Mouse (Mus musculus) intestine, postnatal 0 days (tissue): ENCODE measurements around the gene Atp6v1a. TPM values are rescaled to one million over a fixed set of nuclear protein-coding genes. Genes with fewer than 3 reads are reported as not detected.

Source experiments
- ATAC-seq: fragments of 200-750 bp; cut with Nextera tagmentation; 2 replicates; pipeline ENCODE4 v1.8.0; 2017; ENCODE audit warnings: mild to moderate bottlenecking, moderate TSS enrichment, moderate library complexity
- H3K27ac ChIP-seq: fragments of 300-500 bp; sonication (generic); 2 replicates; pipeline ENCODE4 v1.5.1; 2014; ENCODE audit warnings: mild to moderate bottlenecking, low read depth, low read length, moderate library complexity
- H3K27me3 ChIP-seq: fragments of 300-500 bp; sonication (generic); replicated peaks from 2 replicates; pipeline ENCODE4 v1.6.1; 2014; ENCODE audit warnings: low read length, mixed read lengths; ENCODE audit not compliant: control insufficient read depth, insufficient read depth
- H3K36me3 ChIP-seq: fragments of 300-500 bp; sonication (generic); 2 replicates; pipeline ENCODE4 v1.6.1; 2014; ENCODE audit warnings: mild to moderate bottlenecking, moderate library complexity; ENCODE audit not compliant: control insufficient read depth, insufficient read depth
- H3K4me1 ChIP-seq: fragments of 300-500 bp; sonication (generic); replicated peaks from 2 replicates; pipeline ENCODE4 v1.6.1; 2014; ENCODE audit warnings: antibody characterized with exemption, low read length, mixed read lengths; ENCODE audit not compliant: control insufficient read depth, insufficient read depth
- H3K4me2 ChIP-seq: fragments of 300-500 bp; sonication (generic); replicated peaks from 2 replicates; pipeline ENCODE4 v1.6.1; 2014; ENCODE audit warnings: low read depth, mild to moderate bottlenecking, moderate library complexity
- H3K4me3 ChIP-seq: fragments of 300-500 bp; sonication (generic); 2 replicates; pipeline ENCODE4 v1.5.1; 2014; ENCODE audit warnings: low read depth, low read length
- H3K9ac ChIP-seq: fragments of 300-500 bp; sonication (generic); 2 replicates; pipeline ENCODE4 v1.6.1; 2014; ENCODE audit warnings: mild to moderate bottlenecking, low read depth, low read length
- H3K9me3 ChIP-seq: fragments of 300-500 bp; sonication (generic); 2 replicates; pipeline ENCODE4 v1.6.1; 2016; ENCODE audit warnings: mixed run types; ENCODE audit not compliant: control insufficient read depth
- CTCF ChIP-seq: sonication (generic); IDR thresholded peaks from 2 replicates; pipeline ENCODE4 v1.5.1; 2016; ENCODE audit warnings: low read depth, mild to moderate bottlenecking, control low read depth, antibody characterized with exemption, moderate library complexity
- WGBS: fragments of 180-500 bp; shearing (Covaris S2); extraction: QIAGEN DNeasy Blood & Tissue Kit; methylation state at CpG from one replicate; pipeline ENCODE4 v1.1.7; 2014; 5-methylcytosine and 5-hydroxymethylcytosine counted together
- polyA plus RNA-seq: library from polyadenylated mRNA; unstranded; fragments of >200 nt; fragmentation: Nextera tagmentation; extraction: Ambion mirVana; gene quantifications from 2 replicates; pipeline ENCODE4 v1.2.1, GENCODE M21; 2015

Atp6v1a gene
- polyA plus RNA-seq, 1 experiment from 2014 or later, result 60.7 TPM

DNA sequence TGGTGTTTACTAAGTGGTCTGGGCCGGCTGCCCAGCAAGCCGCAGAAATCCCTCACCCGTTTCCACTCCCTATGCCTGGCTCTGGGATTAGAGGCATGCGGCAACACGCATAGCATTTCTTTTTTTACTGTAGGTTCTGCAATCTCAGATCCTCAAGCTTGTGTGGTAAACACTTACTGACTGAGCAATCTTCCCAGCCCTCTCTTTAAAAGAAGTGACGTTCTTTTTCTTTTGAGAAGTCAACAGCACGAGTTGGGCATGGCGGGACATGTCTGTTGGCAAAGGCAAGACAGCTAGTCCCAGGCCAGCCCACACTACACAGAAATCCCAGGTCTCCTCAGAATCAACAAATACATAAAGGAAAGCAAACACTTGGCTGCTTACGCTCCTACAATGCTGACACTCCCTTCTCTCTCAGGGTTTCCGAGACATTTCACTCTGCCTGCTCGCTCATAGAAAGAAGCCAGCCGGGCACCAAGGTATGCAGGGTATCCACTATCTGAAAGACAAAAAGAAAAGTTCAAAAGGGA is 38.3 kb downstream of the Atp6v1a start:
- WGBS, result 82% methylated on average over 12 of the region's 12 CpGs
- no peak for ATAC-seq

DNA sequence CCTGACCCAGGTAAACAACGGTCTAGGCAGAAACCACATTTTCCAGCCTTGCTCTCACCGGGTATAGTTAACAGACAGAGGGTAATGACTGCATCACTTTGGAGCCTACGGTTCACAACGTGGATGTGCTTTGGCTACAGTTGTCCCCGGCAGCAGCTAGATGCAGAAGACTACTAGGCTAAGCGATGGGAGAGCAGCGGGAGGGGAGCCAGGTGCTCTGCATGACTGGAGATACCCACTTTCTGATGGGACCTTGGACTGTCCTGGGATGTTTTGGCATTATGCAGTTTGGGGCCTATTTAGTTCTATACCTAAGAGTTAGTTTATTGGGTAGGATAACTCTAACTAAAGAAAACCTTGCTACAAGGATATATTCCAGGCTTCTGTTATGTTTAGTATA is 40.1 kb downstream of the Atp6v1a start:
- Histone ChIP-seq H3K27ac (no peak overlapping the region), H3K36me3 (peaks cover 83% of the 10 kb centered on the region), H3K9me3 (no peaks in the 10 kb centered on the region), H3K4me2 (no peak overlapping the region), H3K9ac (no peak overlapping the region), H3K4me3 (no peak overlapping the region), H3K4me1 (no peaks in the 10 kb centered on the region), H3K27me3 (no peaks in the 10 kb centered on the region)
- WGBS, result 97% methylated on average over 7 of the region's 7 CpGs
- ATAC-seq, result no peak
- TF ChIP-seq CTCF, result no peak

More for the DNA sequence above, 38.3 kb downstream of the Atp6v1a start:
- Histone ChIP-seq H3K4me2 (no peak overlapping the region), H3K9me3 (no peaks in the 10 kb centered on the region), H3K9ac (no peak overlapping the region), H3K27me3 (no peaks in the 10 kb centered on the region), H3K4me1 (no peaks in the 10 kb centered on the region), H3K36me3 (peaks cover 70% of the 10 kb centered on the region), H3K4me3 (no peak overlapping the region), H3K27ac (no peak overlapping the region)
- TF ChIP-seq CTCF, result no peak

GRCm38 (mm10) chr16:44087650-44088049 is 51.9 kb downstream of the Atp6v1a start:
- Histone ChIP-seq H3K27me3 (no peaks in the 10 kb centered on the region), H3K9ac (no peak overlapping the region), H3K4me1 (no peaks in the 10 kb centered on the region), H3K27ac (no peak overlapping the region), H3K36me3 (peaks cover 73% of the 10 kb centered on the region), H3K4me2 (no peak overlapping the region), H3K4me3 (no peak overlapping the region), H3K9me3 (no peaks in the 10 kb centered on the region)
- 66% methylated on average over 2 of the region's 2 CpGs for WGBS
- ATAC-seq, result no peak
- no peak for TF ChIP-seq CTCF

- Histone ChIP-seq H3K27ac (no peak within 1 kb of the TSS), H3K9me3 (no peaks in the 10 kb centered on the region), H3K36me3 (no peaks in the 10 kb centered on the region), H3K27me3 (no peaks in the 10 kb centered on the region), H3K4me2 (peak within 1 kb of the TSS; percentile 81), H3K4me3 (peak within 1 kb of the TSS; percentile 58), H3K9ac (peak within 1 kb of the TSS; percentile 64), H3K4me1 (no peaks in the 10 kb centered on the region)
- ATAC-seq, result peak; percentile 76
- 6% methylated on average over 45 of the region's 45 CpGs for WGBS
- TF ChIP-seq CTCF, result peak; percentile 92
Observed at GRCm38 (mm10) chr16:44063025-44063894, 76.2 kb downstream of the Atp6v1a start, which contains the start of gene Gramd1c. Gramd1c (minus strand) TSS chr16:44063345.

DNA sequence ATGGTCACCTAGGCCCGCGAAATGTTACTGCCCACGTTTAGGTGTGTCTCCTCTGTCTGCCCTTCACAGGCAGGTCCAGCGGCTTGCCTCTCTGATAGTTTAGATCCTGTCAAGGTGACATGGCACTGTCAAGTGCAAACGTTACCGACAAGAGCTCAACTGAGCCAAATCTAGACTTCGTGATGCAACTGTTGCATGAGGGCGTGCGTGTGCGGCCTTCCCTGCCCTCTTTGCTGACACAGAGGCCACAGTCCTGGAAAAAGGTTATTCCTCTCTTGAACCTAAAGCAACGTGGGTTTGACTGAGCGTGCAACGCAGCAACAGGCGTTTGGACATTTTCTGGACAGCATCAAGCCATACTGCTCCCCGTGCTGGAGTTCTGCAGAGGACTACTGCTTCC is 78.2 kb downstream of the Atp6v1a start:
- no peak for ATAC-seq
- H3K27me3 ChIP-seq, result no peaks in the 10 kb centered on the region
- 91% methylated on average over 15 of the region's 15 CpGs for WGBS
- no peaks in the 10 kb centered on the region for H3K4me1 ChIP-seq
- no peaks in the 10 kb centered on the region for H3K36me3 ChIP-seq
- no peak for TF ChIP-seq CTCF
- no peak overlapping the region for H3K4me3 ChIP-seq
- H3K9me3 ChIP-seq, result no peaks in the 10 kb centered on the region
- H3K9ac ChIP-seq, result no peak overlapping the region
- H3K4me2 ChIP-seq, result no peak overlapping the region
- no peak overlapping the region for H3K27ac ChIP-seq

DNA sequence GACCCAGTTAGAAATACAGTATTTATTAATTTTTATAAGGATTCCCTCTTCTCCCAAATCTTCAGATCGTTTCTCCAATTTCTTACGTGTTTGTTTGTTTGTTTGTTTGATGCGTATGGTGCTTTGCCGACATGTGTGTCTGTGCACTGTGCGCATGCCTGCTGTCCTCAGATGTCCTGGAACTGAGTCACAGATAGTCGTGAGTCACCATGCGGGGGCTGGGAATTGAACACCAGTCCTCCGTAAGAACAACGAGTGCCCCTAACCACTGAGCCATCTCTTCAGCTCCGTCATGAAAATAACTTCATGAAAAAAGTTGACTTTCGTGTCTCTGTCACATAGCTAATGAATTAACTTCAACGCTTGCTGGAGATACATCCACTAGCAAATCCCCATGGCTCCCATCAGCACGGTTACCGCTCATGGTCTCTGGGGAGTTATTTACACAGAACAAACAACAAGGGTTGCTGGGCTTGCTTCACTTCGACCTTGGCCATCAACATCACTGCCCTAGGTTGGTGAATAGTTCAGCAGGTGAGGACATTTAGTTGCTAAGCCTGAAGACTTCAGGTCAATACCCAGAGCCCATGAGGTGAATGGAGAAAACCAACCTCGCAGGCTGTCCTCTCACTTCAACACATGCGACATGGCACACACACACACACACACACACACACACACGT is 78.8 kb downstream of the Atp6v1a start:
- H3K36me3 ChIP-seq, result no peaks in the 10 kb centered on the region
- H3K4me3 ChIP-seq, result no peak overlapping the region
- H3K4me1 ChIP-seq, result no peaks in the 10 kb centered on the region
- ATAC-seq, result no peak
- no peaks in the 10 kb centered on the region for H3K27me3 ChIP-seq
- no peaks in the 10 kb centered on the region for H3K9me3 ChIP-seq
- no peak overlapping the region for H3K27ac ChIP-seq
- no peak overlapping the region for H3K4me2 ChIP-seq
- WGBS, result 86% methylated on average over 18 of the region's 18 CpGs
- TF ChIP-seq CTCF, result no peak
- H3K9ac ChIP-seq, result no peak overlapping the region
